Mouse (Mus musculus): Measurements from ENCODE around the gene Usp12.
A peak's percentile ranks its signal among the peaks of the same experiment; 100 is the strongest.

Usp12 gene

DNA sequence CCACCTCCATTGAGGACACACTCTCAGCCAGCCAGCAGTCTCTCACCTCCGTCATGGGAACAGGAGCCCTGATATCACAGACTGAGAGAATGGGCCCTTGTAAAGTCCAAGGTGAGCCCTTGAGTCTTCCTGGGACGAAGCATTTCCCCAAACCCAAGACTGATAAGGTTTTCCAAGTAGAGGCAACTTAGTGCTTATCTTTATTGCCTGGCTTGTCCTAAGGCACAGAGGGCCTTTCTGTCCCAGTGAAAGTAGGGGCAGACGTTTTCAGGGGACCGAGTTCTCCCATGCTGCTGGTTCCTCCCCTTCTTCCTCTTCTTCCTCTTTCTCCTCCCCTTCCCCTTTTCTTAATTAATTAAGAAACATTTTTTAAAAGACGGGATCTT lies 101.8 kb downstream of the Usp12 start:
- no peak for DNase-seq (ENCODE audit: low spot score)

DNA sequence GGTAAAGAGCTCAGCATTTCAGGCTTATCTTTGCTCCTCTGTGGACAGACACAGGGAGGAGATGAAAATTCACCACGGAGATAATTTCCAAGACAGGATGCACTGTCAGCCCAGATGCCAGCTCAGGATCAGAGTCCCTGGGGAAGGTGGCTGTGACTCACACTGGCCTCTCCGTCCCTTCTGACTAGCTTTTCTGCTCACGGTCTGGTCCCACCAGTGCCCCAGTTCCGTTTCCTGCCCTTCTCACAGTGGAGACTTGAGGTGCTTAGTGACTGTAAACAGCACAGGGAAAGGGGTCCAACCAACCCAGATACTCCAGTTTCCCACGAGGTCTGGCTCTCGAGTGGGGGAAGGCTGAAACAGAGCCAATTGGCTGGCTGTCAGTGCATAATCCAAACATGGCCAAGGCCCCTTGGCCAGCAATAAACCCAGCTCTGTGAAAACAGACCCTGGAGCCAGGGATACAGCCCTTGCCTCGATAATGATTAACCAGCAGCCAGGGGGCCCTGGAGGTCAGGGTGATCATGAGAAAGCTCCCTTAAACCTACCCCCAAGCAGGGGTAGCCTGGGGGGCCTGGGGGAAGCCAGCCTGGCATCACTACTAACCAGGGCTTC lies 102.3 kb downstream of the Usp12 start:
- peak; percentile 89 for DNase-seq (ENCODE audit: low spot score)

DNA sequence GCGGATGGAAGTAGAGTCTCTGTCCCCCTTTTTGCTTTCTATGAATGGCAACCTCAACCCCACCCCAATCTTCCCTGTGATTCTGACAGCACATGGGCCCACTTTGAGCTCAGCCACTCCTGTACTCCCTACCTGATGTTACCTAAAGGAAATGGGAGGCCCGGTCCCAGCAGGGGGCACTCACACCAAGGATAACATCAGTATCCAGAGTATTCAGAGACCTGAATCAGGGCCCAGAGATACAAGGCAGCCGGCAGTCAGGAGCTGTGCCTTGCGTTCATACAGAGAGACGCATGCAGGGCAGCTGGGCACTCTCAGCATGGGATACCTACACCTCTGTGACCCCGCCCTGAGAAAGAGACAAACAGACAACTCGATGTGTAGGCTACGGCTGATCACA lies 103.1 kb downstream of the Usp12 start:
- peak; percentile 79 for DNase-seq (ENCODE audit: low spot score)

DNA sequence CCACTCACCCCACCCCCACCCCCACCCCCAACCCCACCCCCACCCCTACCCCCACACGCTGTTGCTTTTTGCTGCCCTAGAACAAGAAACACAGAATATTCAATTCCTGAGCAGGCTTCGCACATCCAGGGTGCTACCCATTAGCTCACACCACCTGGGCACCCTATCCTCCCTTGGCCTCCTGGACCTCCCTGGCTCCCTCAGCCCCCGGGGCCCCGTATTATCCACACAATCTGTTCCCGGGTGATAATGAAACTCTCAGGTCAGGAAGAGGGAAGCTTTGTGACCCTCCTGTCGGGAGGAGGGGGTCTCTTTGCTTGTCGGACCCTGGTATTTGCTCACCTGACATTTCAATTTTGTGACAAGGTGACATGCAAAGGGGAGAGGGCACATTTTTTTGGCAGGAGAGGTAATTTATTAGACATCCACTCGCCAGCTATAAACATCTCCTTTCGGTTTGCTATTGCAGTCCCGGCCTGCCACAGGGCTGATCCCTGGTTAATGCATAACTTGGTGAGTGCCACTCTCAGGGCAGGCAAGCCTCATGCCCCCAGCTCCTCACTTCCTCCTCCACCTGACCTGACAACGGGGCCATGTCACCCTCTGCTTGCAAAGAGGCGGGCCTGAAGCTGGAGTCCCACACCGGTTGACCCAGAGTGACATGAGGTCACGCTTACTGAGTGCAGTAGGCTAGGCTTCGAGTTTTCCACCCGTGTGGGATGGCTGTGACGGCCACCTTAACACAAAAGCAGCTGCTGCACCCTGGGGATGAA lies 107.1 kb downstream of the Usp12 start:
- no peak for DNase-seq (ENCODE audit: low spot score)

DNA sequence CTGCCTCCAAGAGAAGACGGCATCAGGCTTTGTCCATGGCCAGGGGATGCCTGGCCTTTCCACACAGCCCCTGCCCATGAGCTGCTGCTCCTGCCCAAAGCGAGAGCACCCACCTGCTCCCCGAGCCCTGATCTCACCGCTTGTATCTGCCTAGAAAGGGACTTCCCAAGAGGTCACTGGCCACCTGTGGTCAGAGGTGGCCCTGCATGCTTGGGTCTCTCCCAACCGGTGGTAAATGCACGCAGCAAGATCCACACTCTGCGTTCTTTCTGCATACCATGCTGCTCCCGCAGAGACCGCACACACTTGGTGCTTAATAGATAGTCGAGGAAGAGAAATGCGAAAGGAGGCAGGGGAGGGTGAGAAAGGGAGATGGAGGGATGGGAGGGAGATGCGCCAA lies 107.9 kb downstream of the Usp12 start:
- DNase-seq (ENCODE audit: low spot score): no peak

Measured in MN1 (cell line).